Mouse (Mus musculus): ENCODE results near the gene 4930564D02Rik. TPM values are rescaled to one million over a fixed set of nuclear protein-coding genes. Genes with fewer than 3 reads are reported as not detected.
A peak's percentile ranks its signal among the peaks of the same experiment; 100 is the strongest.

Gene 4930564D02Rik
- polyA plus RNA-seq, 1 experiment = not detected

DNA sequence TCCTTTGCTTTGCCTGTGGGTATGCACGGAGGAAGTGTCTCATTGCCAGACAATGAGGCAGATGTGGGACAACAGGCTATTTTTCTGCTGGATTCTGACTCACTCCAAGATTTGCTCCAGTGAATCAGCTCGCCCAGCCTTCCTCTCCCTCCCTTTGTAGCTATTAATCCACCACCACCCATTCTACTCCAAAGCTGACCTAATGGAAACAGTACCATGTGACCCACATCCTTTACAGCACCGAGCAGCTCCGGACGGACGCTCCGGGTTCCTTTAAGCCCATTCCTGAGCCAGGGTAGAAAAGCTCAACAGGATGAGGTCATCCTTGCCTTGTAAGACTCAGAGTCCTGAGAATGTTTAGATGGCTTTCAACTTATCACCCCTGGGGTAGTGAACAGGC is 11.7 kb upstream of the 4930564D02Rik start:
- peak overlapping the region; percentile 95 for H3K4me2 ChIP-seq (ENCODE audit: low read depth)
- H3K4me3 ChIP-seq = no peak overlapping the region
- H3K36me3 ChIP-seq (ENCODE audit: control insufficient read depth, insufficient read depth) = no peaks in the 10 kb centered on the region
- no peak overlapping the region for H3ac ChIP-seq (ENCODE audit: control insufficient read depth, insufficient read length)
- TF ChIP-seq POLR2A (IDR thresholded peaks at IDR 0.05; ENCODE audit: insufficient read length, low read depth) (peak; percentile 26), TCF3 (IDR thresholded peaks at IDR 0.05; ENCODE audit: insufficient read length, low read depth) (no peak), MYOG (IDR thresholded peaks at IDR 0.05; ENCODE audit: control insufficient read depth in 1 of 3, insufficient read depth in 1 of 3, insufficient read length in 2 of 3, low read depth in 2 of 3) (no peak), POLR2AphosphoS2 (IDR thresholded peaks at IDR 0.05; ENCODE audit: insufficient read length, low read depth) (no peak), TCF12 (IDR thresholded peaks at IDR 0.05; ENCODE audit: insufficient read depth, poor library complexity, severe bottlenecking) (no peak), E2F4 (IDR thresholded peaks at IDR 0.05; ENCODE audit: insufficient read depth) (no peak), MAX (IDR thresholded peaks at IDR 0.05; ENCODE audit: low read depth) (no peak), USF1 (IDR thresholded peaks at IDR 0.05; ENCODE audit: low read depth) (peak; percentile 89), CEBPB (IDR thresholded peaks at IDR 0.05; ENCODE audit: insufficient read depth, poor library complexity, severe bottlenecking) (no peak), REST (IDR thresholded peaks at IDR 0.05; ENCODE audit: insufficient read depth, insufficient read length) (no peak)
- H3K79me2 ChIP-seq (ENCODE audit: control insufficient read depth, insufficient read depth) = peaks cover 26% of the 10 kb centered on the region
- no peaks in the 10 kb centered on the region for H3K27me3 ChIP-seq (ENCODE audit: control insufficient read depth, insufficient read depth, insufficient read length)

DNA sequence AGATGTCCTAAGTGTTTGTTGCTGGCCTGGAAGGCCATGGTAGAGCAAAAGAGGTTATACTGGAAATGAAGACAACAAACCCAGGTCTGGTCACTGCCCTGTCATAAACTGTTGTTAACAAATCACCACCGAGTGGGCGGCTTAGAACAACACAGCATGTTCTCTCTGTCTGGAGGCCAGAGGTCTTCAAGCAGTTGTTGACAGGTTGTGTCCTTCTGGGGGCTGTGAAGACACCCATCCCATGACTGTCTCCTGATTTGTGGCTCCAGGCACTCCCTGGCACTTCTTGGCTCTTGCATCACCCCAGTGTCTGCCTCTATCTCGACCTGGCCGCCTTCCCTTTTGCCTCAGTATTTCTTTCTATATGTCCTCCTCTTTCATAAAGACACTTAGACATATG is 11.0 kb upstream of the 4930564D02Rik start:
- Histone ChIP-seq H3ac (ENCODE audit: control insufficient read depth, insufficient read length) (no peak overlapping the region), H3K4me2 (ENCODE audit: low read depth) (peak overlapping the region; percentile 95), H3K79me2 (ENCODE audit: control insufficient read depth, insufficient read depth) (peaks cover 19% of the 10 kb centered on the region), H3K36me3 (ENCODE audit: control insufficient read depth, insufficient read depth) (no peaks in the 10 kb centered on the region), H3K4me3 (no peak overlapping the region), H3K27me3 (ENCODE audit: control insufficient read depth, insufficient read depth, insufficient read length) (no peaks in the 10 kb centered on the region)
- TF ChIP-seq CEBPB (IDR thresholded peaks at IDR 0.05; ENCODE audit: insufficient read depth, poor library complexity, severe bottlenecking) (peak; percentile 72; the same call in 1 of the 2 replicates), MYOD1 (IDR thresholded peaks at IDR 0.05; ENCODE audit: control insufficient read depth in 1 of 3, insufficient read length in 2 of 3, low read depth in 2 of 3) (peak in 1 of 3 experiments; percentile 50), TCF12 (IDR thresholded peaks at IDR 0.05; ENCODE audit: insufficient read depth, poor library complexity, severe bottlenecking) (peak; percentile 17), MYOG (IDR thresholded peaks at IDR 0.05; ENCODE audit: control insufficient read depth in 1 of 3, insufficient read depth in 1 of 3, insufficient read length in 2 of 3, low read depth in 2 of 3) (peak in 1 of 3 experiments; percentile 57), REST (IDR thresholded peaks at IDR 0.05; ENCODE audit: insufficient read depth, insufficient read length) (no peak), MAX (IDR thresholded peaks at IDR 0.05; ENCODE audit: low read depth) (no peak)

DNA sequence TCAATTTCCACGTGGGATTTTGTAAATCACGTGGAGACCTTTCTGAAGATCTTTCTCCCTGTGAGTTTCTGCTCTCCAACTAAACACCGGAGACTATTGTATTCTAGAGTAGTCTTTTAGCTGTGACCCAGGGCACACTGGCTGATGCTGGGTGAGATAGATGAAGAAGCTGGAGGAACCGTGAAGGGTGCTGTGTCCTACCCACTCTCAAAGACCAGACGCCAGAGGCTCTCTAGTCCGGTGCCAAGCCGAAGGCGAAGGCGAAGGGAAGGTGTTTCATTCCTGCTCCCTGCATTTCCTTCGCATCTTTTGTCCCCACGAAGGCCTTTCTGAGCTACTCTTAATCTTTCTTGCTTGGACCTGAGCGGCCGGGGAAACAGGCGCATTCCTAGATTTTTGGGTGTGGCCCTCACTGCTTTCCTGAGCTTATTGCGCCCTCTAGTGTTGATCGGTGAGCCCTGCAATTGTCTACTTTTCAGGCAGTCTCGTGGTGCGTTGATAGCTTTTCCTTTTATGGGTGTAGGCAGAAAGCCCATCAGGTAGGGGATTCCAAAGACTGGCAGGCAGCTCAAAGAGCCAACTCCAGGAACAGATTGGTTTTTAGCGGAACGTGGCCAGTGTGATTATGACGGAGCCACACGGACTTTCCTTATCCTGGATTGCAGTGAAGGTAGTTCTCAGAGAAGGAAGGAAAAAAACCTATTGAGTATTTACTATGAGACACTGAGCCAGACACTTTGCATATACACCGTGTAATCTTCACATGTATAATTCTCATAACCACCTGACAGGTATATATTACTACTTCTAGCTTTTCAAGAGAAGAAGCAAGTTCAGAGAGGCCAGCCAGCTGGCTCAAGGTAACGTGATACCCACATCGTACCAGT is 7.8 kb upstream of the 4930564D02Rik start:
- H3ac ChIP-seq (ENCODE audit: control insufficient read depth, insufficient read length) = no peak overlapping the region
- no peaks in the 10 kb centered on the region for H3K27me3 ChIP-seq (ENCODE audit: control insufficient read depth, insufficient read depth, insufficient read length)
- H3K4me3 ChIP-seq = peak overlapping the region; percentile 8
- no peaks in the 10 kb centered on the region for H3K36me3 ChIP-seq (ENCODE audit: control insufficient read depth, insufficient read depth)
- H3K4me2 ChIP-seq (ENCODE audit: low read depth) = peak overlapping the region; percentile 90
- H3K79me2 ChIP-seq (ENCODE audit: control insufficient read depth, insufficient read depth) = no peaks in the 10 kb centered on the region
- TF ChIP-seq USF1 (IDR thresholded peaks at IDR 0.05; ENCODE audit: low read depth) (peak; percentile 24), SRF (IDR thresholded peaks at IDR 0.05; ENCODE audit: control insufficient read depth, insufficient read length, low read depth) (peak; percentile 93), E2F4 (IDR thresholded peaks at IDR 0.05; ENCODE audit: insufficient read depth) (no peak)

DNA sequence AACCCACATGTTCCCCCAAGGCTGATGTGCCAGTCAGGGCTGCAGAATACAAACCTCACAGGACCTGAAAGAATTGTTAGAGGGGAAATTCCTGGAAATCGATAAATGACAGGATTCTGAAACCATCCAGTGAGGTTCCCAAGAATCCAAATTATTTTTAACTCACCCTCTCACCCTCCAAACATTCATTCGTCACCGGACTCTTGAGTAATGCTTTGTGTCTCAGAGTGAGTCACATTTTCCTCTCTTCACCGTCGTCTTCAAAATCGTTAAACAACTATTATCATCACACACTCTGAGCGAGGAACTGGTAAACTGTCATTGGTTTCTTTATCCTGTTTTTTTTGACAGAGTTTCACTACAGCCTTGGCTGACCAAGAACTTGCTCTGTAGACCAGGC is 6.7 kb upstream of the 4930564D02Rik start:
- peak overlapping the region; percentile 90 for H3K4me2 ChIP-seq (ENCODE audit: low read depth)
- no peak overlapping the region for H3ac ChIP-seq (ENCODE audit: control insufficient read depth, insufficient read length)
- no peaks in the 10 kb centered on the region for H3K36me3 ChIP-seq (ENCODE audit: control insufficient read depth, insufficient read depth)
- no peaks in the 10 kb centered on the region for H3K79me2 ChIP-seq (ENCODE audit: control insufficient read depth, insufficient read depth)
- H3K27me3 ChIP-seq (ENCODE audit: control insufficient read depth, insufficient read depth, insufficient read length) = no peaks in the 10 kb centered on the region
- peak overlapping the region; percentile 8 for H3K4me3 ChIP-seq
- TF ChIP-seq CEBPB (IDR thresholded peaks at IDR 0.05; ENCODE audit: insufficient read depth, poor library complexity, severe bottlenecking) = peak; percentile 87; the same call in 1 of the 2 replicates
- no peak for TF ChIP-seq TCF12 (IDR thresholded peaks at IDR 0.05; ENCODE audit: insufficient read depth, poor library complexity, severe bottlenecking)

DNA sequence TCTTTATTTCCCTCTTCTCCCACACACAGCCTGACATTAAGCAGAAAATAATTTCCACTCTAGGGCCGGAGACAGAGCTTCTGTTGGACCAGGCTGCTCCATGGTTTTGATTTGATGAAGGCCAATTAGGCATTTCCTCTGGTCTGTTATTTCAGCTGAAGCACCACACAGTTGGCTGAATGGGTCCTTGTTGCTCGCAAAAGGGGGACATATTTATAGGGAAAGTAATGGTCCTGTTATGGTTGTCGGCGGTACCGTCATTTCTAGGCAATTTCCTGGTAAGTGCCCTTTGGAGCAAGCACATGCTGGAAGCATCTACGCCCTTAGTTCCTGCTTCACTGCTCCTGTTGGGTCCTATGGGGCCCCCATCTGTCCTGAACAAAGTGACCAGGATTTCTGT is 5.7 kb upstream of the 4930564D02Rik start:
- no peak for TF ChIP-seq MAX (IDR thresholded peaks at IDR 0.05; ENCODE audit: low read depth)
- Histone ChIP-seq H3K27me3 (ENCODE audit: control insufficient read depth, insufficient read depth, insufficient read length) (no peaks in the 10 kb centered on the region), H3K79me2 (ENCODE audit: control insufficient read depth, insufficient read depth) (no peaks in the 10 kb centered on the region), H3ac (ENCODE audit: control insufficient read depth, insufficient read length) (no peak overlapping the region), H3K4me2 (ENCODE audit: low read depth) (no peak overlapping the region), H3K36me3 (ENCODE audit: control insufficient read depth, insufficient read depth) (no peaks in the 10 kb centered on the region), H3K4me3 (no peak overlapping the region)

DNA sequence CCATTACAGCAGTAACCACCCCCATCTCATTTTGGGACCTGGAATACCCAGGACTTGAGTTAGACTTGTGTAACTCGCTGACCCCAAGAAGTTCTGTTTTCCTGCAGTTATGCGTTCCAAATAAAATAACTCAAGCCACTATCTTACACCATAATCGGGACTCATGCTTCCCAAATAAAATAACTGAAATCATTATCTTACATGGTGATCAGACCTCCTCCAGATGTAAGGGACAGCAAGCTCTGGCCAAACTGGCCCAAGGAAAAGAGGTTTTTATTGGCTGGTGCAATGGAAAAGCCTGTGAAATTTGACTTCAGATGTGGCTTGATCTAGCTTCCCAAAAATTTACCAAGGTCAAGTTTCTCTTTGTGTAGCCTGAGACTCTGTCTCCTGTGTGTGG is 5.1 kb upstream of the 4930564D02Rik start:
- no peak overlapping the region for H3K4me3 ChIP-seq
- no peaks in the 10 kb centered on the region for H3K79me2 ChIP-seq (ENCODE audit: control insufficient read depth, insufficient read depth)
- H3K36me3 ChIP-seq (ENCODE audit: control insufficient read depth, insufficient read depth) = no peaks in the 10 kb centered on the region
- TF ChIP-seq POLR2AphosphoS2 (IDR thresholded peaks at IDR 0.05; ENCODE audit: insufficient read length, low read depth) = no peak
- no peak for TF ChIP-seq MYOG (IDR thresholded peaks at IDR 0.05; ENCODE audit: control insufficient read depth in 1 of 3, insufficient read depth in 1 of 3, insufficient read length in 2 of 3, low read depth in 2 of 3)
- no peak for TF ChIP-seq CEBPB (IDR thresholded peaks at IDR 0.05; ENCODE audit: insufficient read depth, poor library complexity, severe bottlenecking)
- TF ChIP-seq POLR2A (IDR thresholded peaks at IDR 0.05; ENCODE audit: insufficient read length, low read depth) = no peak
- TF ChIP-seq E2F4 (IDR thresholded peaks at IDR 0.05; ENCODE audit: insufficient read depth) = no peak
- TF ChIP-seq SRF (IDR thresholded peaks at IDR 0.05; ENCODE audit: control insufficient read depth, insufficient read length, low read depth) = no peak
- no peak for TF ChIP-seq TCF12 (IDR thresholded peaks at IDR 0.05; ENCODE audit: insufficient read depth, poor library complexity, severe bottlenecking)
- TF ChIP-seq REST (IDR thresholded peaks at IDR 0.05; ENCODE audit: insufficient read depth, insufficient read length) = no peak
- no peak for TF ChIP-seq MYOD1 (IDR thresholded peaks at IDR 0.05; ENCODE audit: control insufficient read depth in 1 of 3, insufficient read length in 2 of 3, low read depth in 2 of 3)
- TF ChIP-seq TCF3 (IDR thresholded peaks at IDR 0.05; ENCODE audit: insufficient read length, low read depth) = no peak
- TF ChIP-seq USF1 (IDR thresholded peaks at IDR 0.05; ENCODE audit: low read depth) = no peak
- TF ChIP-seq MAX (IDR thresholded peaks at IDR 0.05; ENCODE audit: low read depth) = no peak
- H3K27me3 ChIP-seq (ENCODE audit: control insufficient read depth, insufficient read depth, insufficient read length) = no peaks in the 10 kb centered on the region
- H3K4me2 ChIP-seq (ENCODE audit: low read depth) = no peak overlapping the region
- no peak overlapping the region for H3ac ChIP-seq (ENCODE audit: control insufficient read depth, insufficient read length)

All from myocyte (in vitro differentiated cells).